Mouse (Mus musculus): Measurements from ENCODE around the gene Fam234b. TPM values are rescaled to one million over a fixed set of nuclear protein-coding genes. Genes with fewer than 3 reads are reported as not detected.

Fam234b gene
- polyA plus RNA-seq, 1 experiment from 2014 or later: 53.9 TPM

- Histone ChIP-seq H3K9ac (no peak overlapping the region), H3K4me2 (replicated peaks) (no peak overlapping the region), H3K27me3 (replicated peaks) (no peaks in the 10 kb centered on the region), H3K4me1 (peaks cover 5% of the 10 kb centered on the region; the same call in 1 of the 2 replicates), H3K9me3 (no peaks in the 10 kb centered on the region), H3K27ac (no peak overlapping the region), H3K36me3 (no peaks in the 10 kb centered on the region), H3K4me3 (no peak overlapping the region)
- ATAC-seq (ENCODE audit: low FRiP score, low read depth): no peak
- 53% methylated on average over 10 of the region's 10 CpGs for WGBS
Measured at GRCm38 (mm10) chr6:135187076-135187917, 10.5 kb upstream of the Fam234b start.

GRCm38 (mm10) chr6:135188629-135189028 is 9.1 kb upstream of the Fam234b start:
- H3K9ac ChIP-seq: no peak overlapping the region
- no peak overlapping the region for H3K4me3 ChIP-seq
- no peak overlapping the region for H3K27ac ChIP-seq
- no peaks in the 10 kb centered on the region for H3K9me3 ChIP-seq
- H3K27me3 ChIP-seq (replicated peaks): no peaks in the 10 kb centered on the region
- no peak overlapping the region for H3K4me2 ChIP-seq (replicated peaks)
- 67% methylated on average over 4 of the region's 4 CpGs for WGBS
- no peaks in the 10 kb centered on the region for H3K36me3 ChIP-seq
- ATAC-seq (ENCODE audit: low FRiP score, low read depth): no peak
- peaks cover 6% of the 10 kb centered on the region; the same call in 1 of the 2 replicates for H3K4me1 ChIP-seq

- Histone ChIP-seq H3K4me3 (no peak overlapping the region), H3K27me3 (replicated peaks) (no peaks in the 10 kb centered on the region), H3K4me1 (peaks cover 10% of the 10 kb centered on the region; the same call in 1 of the 2 replicates), H3K36me3 (no peaks in the 10 kb centered on the region), H3K4me2 (replicated peaks) (no peak overlapping the region), H3K9me3 (no peaks in the 10 kb centered on the region), H3K9ac (no peak overlapping the region), H3K27ac (no peak overlapping the region)
- 66% methylated on average over 6 of the region's 6 CpGs for WGBS
- no peak for ATAC-seq (ENCODE audit: low FRiP score, low read depth)
Measured at GRCm38 (mm10) chr6:135190122-135190521, 7.7 kb upstream of the Fam234b start.

- no peak for ATAC-seq (ENCODE audit: low FRiP score, low read depth)
- Histone ChIP-seq H3K27ac (no peak overlapping the region), H3K27me3 (replicated peaks) (no peaks in the 10 kb centered on the region), H3K36me3 (no peaks in the 10 kb centered on the region), H3K9me3 (no peaks in the 10 kb centered on the region), H3K4me3 (no peak overlapping the region), H3K4me1 (peaks cover 10% of the 10 kb centered on the region; the same call in 1 of the 2 replicates), H3K4me2 (replicated peaks) (no peak overlapping the region), H3K9ac (no peak overlapping the region)
- WGBS: 77% methylated on average over 1 of the region's 1 CpGs
Measured at GRCm38 (mm10) chr6:135191906-135192305, 5.9 kb upstream of the Fam234b start.

GRCm38 (mm10) chr6:135192993-135193392 is 4.8 kb upstream of the Fam234b start:
- ATAC-seq (ENCODE audit: low FRiP score, low read depth): no peak
- Histone ChIP-seq H3K4me2 (replicated peaks) (no peak overlapping the region), H3K4me3 (no peak overlapping the region), H3K27ac (no peak overlapping the region), H3K27me3 (replicated peaks) (no peaks in the 10 kb centered on the region), H3K36me3 (no peaks in the 10 kb centered on the region), H3K9ac (no peak overlapping the region), H3K9me3 (no peaks in the 10 kb centered on the region), H3K4me1 (peaks cover 10% of the 10 kb centered on the region)
- 81% methylated on average over 8 of the region's 8 CpGs for WGBS

DNA sequence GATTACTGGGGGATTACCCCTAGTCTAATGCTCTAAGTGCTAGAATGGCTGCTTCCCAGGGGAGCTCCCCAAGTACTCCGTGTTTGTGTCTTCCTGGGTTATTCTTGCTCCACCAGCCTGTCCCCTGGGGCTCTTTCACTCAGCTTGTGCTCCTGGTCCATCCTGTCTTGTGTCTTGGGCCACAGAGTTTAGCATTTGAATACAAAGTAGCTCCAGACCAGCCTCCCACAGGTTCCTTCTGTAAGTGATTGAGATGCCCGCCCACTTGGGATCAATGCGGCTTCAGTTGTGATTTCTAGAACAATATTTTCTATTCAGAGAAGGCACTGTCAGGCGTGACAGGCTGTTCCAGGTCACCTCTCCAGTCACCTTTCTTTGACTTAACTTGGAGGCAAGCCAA is 4.0 kb upstream of the Fam234b start:
- H3K4me1 ChIP-seq: peaks cover 10% of the 10 kb centered on the region
- no peaks in the 10 kb centered on the region for H3K36me3 ChIP-seq
- H3K9ac ChIP-seq: no peak overlapping the region
- no peak overlapping the region for H3K4me3 ChIP-seq
- no peak overlapping the region for H3K27ac ChIP-seq
- H3K27me3 ChIP-seq (replicated peaks): no peaks in the 10 kb centered on the region
- H3K9me3 ChIP-seq: no peaks in the 10 kb centered on the region
- 34% methylated on average over 4 of the region's 4 CpGs for WGBS
- no peak overlapping the region for H3K4me2 ChIP-seq (replicated peaks)
- no peak for ATAC-seq (ENCODE audit: low FRiP score, low read depth)

GRCm38 (mm10) chr6:135194907-135195306 is 2.9 kb upstream of the Fam234b start:
- 79% methylated on average over 4 of the region's 4 CpGs for WGBS
- no peak overlapping the region for H3K4me2 ChIP-seq (replicated peaks)
- H3K4me1 ChIP-seq: peaks cover 10% of the 10 kb centered on the region
- H3K27me3 ChIP-seq (replicated peaks): no peaks in the 10 kb centered on the region
- H3K27ac ChIP-seq: no peak overlapping the region
- no peaks in the 10 kb centered on the region for H3K36me3 ChIP-seq
- H3K4me3 ChIP-seq: no peak overlapping the region
- no peak for ATAC-seq (ENCODE audit: low FRiP score, low read depth)
- H3K9ac ChIP-seq: no peak overlapping the region
- no peaks in the 10 kb centered on the region for H3K9me3 ChIP-seq

DNA sequence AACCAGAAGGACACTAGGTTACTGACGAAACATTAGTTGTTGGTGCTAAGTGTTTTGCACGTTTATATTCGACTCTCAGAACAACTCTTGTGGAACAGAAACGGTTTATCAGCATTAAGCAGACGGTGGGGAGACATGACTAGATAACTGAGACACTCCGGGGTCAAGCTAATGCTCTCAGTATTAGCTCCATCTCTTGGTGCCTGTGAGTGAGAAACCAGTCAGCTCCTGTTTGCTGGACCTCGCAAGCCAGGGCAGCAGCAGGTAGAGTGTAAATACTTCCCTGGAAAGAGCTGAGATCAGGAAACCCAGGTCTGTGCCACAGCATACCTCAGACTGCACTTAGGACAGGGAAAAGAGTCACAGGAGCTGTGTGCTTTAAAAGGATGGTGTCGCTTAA is 1.1 kb upstream of the Fam234b start:
- no peak overlapping the region for H3K9ac ChIP-seq
- no peak overlapping the region for H3K27ac ChIP-seq
- no peak overlapping the region for H3K4me3 ChIP-seq
- H3K9me3 ChIP-seq: no peaks in the 10 kb centered on the region
- H3K4me1 ChIP-seq: peaks cover 10% of the 10 kb centered on the region
- H3K4me2 ChIP-seq (replicated peaks): no peak overlapping the region
- H3K36me3 ChIP-seq: no peaks in the 10 kb centered on the region
- ATAC-seq (ENCODE audit: low FRiP score, low read depth): no peak
- H3K27me3 ChIP-seq (replicated peaks): no peaks in the 10 kb centered on the region
- WGBS: 79% methylated on average over 8 of the region's 8 CpGs

DNA sequence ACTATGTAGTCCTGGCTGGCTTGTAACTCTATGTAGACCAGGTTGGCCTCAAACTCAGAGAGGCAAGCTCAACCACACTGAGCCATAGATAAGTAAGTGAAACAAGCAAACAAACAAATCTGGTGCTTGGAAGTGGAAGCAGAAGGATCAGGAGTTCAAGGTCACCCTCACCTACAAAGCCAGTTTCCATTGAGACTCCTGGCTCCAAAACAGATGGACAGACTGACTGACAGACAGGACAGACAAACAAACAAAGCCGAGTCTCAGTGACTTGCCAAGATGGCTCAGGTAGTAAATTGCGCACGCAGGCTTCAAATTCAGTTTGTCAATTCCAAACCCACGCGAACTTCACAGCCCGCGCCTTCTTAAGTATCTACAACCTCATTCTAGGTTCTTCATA is 331 bp upstream of the Fam234b start:
- Histone ChIP-seq H3K27ac (no peak overlapping the region), H3K4me1 (peaks cover 10% of the 10 kb centered on the region), H3K9me3 (no peaks in the 10 kb centered on the region), H3K36me3 (no peaks in the 10 kb centered on the region), H3K9ac (peak overlapping the region; percentile 85; the same call in 1 of the 2 replicates), H3K4me2 (replicated peaks) (peak overlapping the region; percentile 90), H3K27me3 (replicated peaks) (no peaks in the 10 kb centered on the region), H3K4me3 (peak overlapping the region; percentile 87)
- WGBS: 27% methylated on average over 7 of the region's 7 CpGs
- no peak for ATAC-seq (ENCODE audit: low FRiP score, low read depth)

DNA sequence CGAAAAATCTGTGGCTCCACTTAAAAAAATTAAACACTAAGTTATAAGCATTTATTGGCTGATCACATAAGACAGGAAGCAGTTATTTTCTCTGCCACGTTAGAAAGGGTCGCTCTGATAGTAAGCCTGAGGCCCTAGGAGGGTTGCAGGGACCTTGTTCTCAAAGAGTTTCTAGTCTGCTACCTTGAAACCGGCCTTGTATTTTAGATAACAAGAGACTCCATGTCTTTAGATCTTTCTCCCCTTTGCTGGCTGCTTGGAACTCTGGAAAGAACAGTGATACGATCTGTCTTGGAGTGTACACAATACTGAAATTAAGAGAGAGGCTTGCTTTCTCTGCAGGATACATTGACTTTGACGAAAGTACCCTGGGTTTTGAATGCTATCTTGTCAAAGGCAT is 949 bp downstream of the Fam234b start:
- Histone ChIP-seq H3K4me1 (peaks cover 8% of the 10 kb centered on the region), H3K27ac (no peak overlapping the region), H3K9me3 (no peaks in the 10 kb centered on the region), H3K27me3 (replicated peaks) (no peaks in the 10 kb centered on the region), H3K4me2 (replicated peaks) (peak overlapping the region; percentile 90), H3K36me3 (no peaks in the 10 kb centered on the region), H3K4me3 (peak overlapping the region; percentile 87), H3K9ac (peak overlapping the region; percentile 85; the same call in 1 of the 2 replicates)
- WGBS: 55% methylated on average over 6 of the region's 6 CpGs
- ATAC-seq (ENCODE audit: low FRiP score, low read depth): no peak

- Histone ChIP-seq H3K9me3 (no peaks in the 10 kb centered on the region), H3K27ac (no peak overlapping the region), H3K4me2 (replicated peaks) (no peak overlapping the region), H3K36me3 (no peaks in the 10 kb centered on the region), H3K27me3 (replicated peaks) (no peaks in the 10 kb centered on the region), H3K4me1 (peaks cover 5% of the 10 kb centered on the region), H3K9ac (no peak overlapping the region), H3K4me3 (no peak overlapping the region)
- 88% methylated on average over 16 of the region's 16 CpGs for WGBS
- ATAC-seq (ENCODE audit: low FRiP score, low read depth): no peak
Measured at GRCm38 (mm10) chr6:135200122-135200957, 2.6 kb downstream of the Fam234b start.

GRCm38 (mm10) chr6:135202668-135203067 is 4.9 kb downstream of the Fam234b start:
- H3K27ac ChIP-seq: no peak overlapping the region
- no peaks in the 10 kb centered on the region for H3K9me3 ChIP-seq
- H3K4me1 ChIP-seq: peaks cover 2% of the 10 kb centered on the region
- ATAC-seq (ENCODE audit: low FRiP score, low read depth): no peak
- 89% methylated on average over 6 of the region's 6 CpGs for WGBS
- H3K4me3 ChIP-seq: no peak overlapping the region
- no peak overlapping the region for H3K4me2 ChIP-seq (replicated peaks)
- H3K27me3 ChIP-seq (replicated peaks): no peaks in the 10 kb centered on the region
- no peak overlapping the region for H3K9ac ChIP-seq
- no peaks in the 10 kb centered on the region for H3K36me3 ChIP-seq
